Mouse (Mus musculus): ENCODE results near the gene Btbd6. TPM values are rescaled to one million over a fixed set of nuclear protein-coding genes. Genes with fewer than 3 reads are reported as not detected.

Gene Btbd6
- polyA plus RNA-seq, 1 experiment from 2014 or later = 25.3 TPM

DNA sequence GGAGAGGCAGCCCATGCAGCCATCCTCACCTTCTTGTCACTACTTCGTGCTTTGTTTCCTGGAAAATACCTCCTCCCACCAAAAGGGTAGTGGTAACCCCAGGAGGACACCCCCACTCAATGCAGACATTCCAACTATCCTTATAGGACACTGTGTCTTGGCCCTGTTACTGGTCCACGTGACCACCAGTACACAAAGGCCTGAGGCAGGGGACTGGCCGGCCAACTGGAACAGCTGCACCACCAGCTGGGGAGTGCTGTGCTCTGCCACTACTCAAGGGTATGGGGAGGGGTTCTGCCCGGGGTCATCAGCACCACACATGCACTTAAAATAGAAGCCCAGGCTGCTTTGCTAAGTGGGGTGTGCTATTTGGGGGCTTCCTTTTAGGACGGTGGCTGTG is 51.8 kb downstream of the Btbd6 start:
- peaks cover 15% of the 10 kb centered on the region for H3K36me3 ChIP-seq
- H3K27ac ChIP-seq = no peak overlapping the region
- H3K9me3 ChIP-seq (replicated peaks) = no peaks in the 10 kb centered on the region
- no peak overlapping the region for H3K4me3 ChIP-seq (replicated peaks)
- no peak overlapping the region for H3K4me2 ChIP-seq
- WGBS = 58% methylated on average over 5 of the region's 5 CpGs
- no peaks in the 10 kb centered on the region for H3K27me3 ChIP-seq
- peaks cover 47% of the 10 kb centered on the region for H3K4me1 ChIP-seq
- no peak overlapping the region for H3K9ac ChIP-seq
- ATAC-seq (replicated peaks; ENCODE audit: low FRiP score) = 0 out of 2 replicates have a peak, but pooled peaks have one; percentile 22

Other genes starting within 250 kb of the Btbd6 start
- 7.9 and 10.4 TPM in 2 replicates for gene Pld4, start 215.8 kb upstream of the Btbd6 start, polyA plus RNA-seq (2015; fragmentation: Nextera tagmentation; extraction: Ambion mirVana)
- gene Ahnak2, start 173.8 kb upstream of the Btbd6 start, polyA plus RNA-seq (2015; fragmentation: Nextera tagmentation; extraction: Ambion mirVana) = 1.0 and 1.8 TPM in 2 replicates
- 11.2 and 11.9 TPM in 2 replicates for gene Clba1, start 167.5 kb upstream of the Btbd6 start, polyA plus RNA-seq (2015; fragmentation: Nextera tagmentation; extraction: Ambion mirVana)
- gene Cdca4, start 147.1 kb upstream of the Btbd6 start, polyA plus RNA-seq (2015; fragmentation: Nextera tagmentation; extraction: Ambion mirVana) = 113 and 122 TPM in 2 replicates
- 0.12 and 0.14 TPM in 2 replicates for gene Gpr132, start 108.3 kb upstream of the Btbd6 start, polyA plus RNA-seq (2015; fragmentation: Nextera tagmentation; extraction: Ambion mirVana)
- 3.0 and 3.5 TPM in 2 replicates for gene Jag2, start 46.7 kb upstream of the Btbd6 start, polyA plus RNA-seq (2015; fragmentation: Nextera tagmentation; extraction: Ambion mirVana)
- 87.5 and 88.5 TPM in 2 replicates for gene Nudt14, start 34.4 kb upstream of the Btbd6 start, polyA plus RNA-seq (2015; fragmentation: Nextera tagmentation; extraction: Ambion mirVana)
- gene Brf1, start 24.2 kb downstream of the Btbd6 start, polyA plus RNA-seq (2015; fragmentation: Nextera tagmentation; extraction: Ambion mirVana) = 62.4 and 70.4 TPM in 2 replicates
- gene Pacs2, start 38.0 kb downstream of the Btbd6 start, polyA plus RNA-seq (2015; fragmentation: Nextera tagmentation; extraction: Ambion mirVana) = 12.6 and 14.3 TPM in 2 replicates
- 0.80 TPM in 1 of 2 replicates, not detected in the other for gene Tex22, start 98.0 kb downstream of the Btbd6 start, polyA plus RNA-seq (2015; fragmentation: Nextera tagmentation; extraction: Ambion mirVana)
- 16.0 and 16.3 TPM in 2 replicates for gene Mta1, start 121.8 kb downstream of the Btbd6 start, polyA plus RNA-seq (2015; fragmentation: Nextera tagmentation; extraction: Ambion mirVana)
- gene Crip2, start 163.8 kb downstream of the Btbd6 start, polyA plus RNA-seq (2015; fragmentation: Nextera tagmentation; extraction: Ambion mirVana) = 203 and 210 TPM in 2 replicates
- gene Crip1, start 169.8 kb downstream of the Btbd6 start, polyA plus RNA-seq (2015; fragmentation: Nextera tagmentation; extraction: Ambion mirVana) = 309 and 310 TPM in 2 replicates
- gene Tedc1, start 179.9 kb downstream of the Btbd6 start, polyA plus RNA-seq (2015; fragmentation: Nextera tagmentation; extraction: Ambion mirVana) = 40.2 and 42.0 TPM in 2 replicates
- 9.5 and 10.5 TPM in 2 replicates for gene Tmem121, start 209.4 kb downstream of the Btbd6 start, polyA plus RNA-seq (2015; fragmentation: Nextera tagmentation; extraction: Ambion mirVana)

Measured in kidney, embryonic 15.5 days (tissue).